Mouse (Mus musculus): ENCODE measurements around the gene Pdk1.
"Not testable (repeated sequence)": the region's sequence is repeated elsewhere in the genome, so short reads cannot be mapped to it uniquely, and the experiment has no call there.

Gene Pdk1

DNA sequence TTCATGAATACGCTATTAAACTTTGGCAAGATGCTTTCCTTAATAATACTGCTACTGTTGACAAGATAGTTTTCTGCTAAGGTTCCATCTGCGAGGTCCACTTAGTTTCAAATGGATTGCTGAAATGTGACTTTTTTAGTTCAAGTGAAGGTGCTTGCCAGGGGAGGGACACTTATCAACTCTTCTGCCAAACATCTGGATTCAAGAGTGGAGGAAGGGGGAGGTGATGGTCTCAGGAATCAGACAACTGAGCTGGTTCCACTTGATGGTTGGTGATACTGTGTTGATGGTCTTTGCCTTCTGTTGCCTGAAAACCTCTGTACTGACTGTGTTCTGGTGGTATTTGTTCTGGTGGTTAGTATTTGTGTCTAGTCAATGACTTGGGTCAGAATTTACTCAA is 1.4 kb downstream of the Pdk1 start:
- DNase-seq (ENCODE audit: low spot score in 2 of 2) = no peak

DNA sequence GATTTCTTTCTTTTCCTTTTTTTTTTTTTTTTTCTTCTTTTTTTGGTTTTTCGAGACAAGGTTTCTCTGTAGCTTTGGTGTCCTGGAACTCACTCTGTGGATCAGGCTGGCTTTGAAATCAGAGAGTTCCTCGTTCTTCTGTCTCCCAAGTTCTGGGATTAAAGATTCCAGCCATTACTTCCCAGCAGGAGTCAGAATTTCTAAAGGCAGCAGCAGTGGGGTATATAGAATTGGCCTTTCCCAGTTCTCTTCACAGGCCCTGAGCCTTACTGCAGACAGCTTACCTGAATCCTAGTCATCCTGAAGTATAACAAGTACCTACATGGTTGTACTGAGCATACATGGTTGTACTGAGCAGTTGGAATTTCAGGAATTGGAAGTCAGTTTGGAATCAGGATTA is 1.8 kb downstream of the Pdk1 start:
- DNase-seq (ENCODE audit: low spot score in 2 of 2) = no peak

DNA sequence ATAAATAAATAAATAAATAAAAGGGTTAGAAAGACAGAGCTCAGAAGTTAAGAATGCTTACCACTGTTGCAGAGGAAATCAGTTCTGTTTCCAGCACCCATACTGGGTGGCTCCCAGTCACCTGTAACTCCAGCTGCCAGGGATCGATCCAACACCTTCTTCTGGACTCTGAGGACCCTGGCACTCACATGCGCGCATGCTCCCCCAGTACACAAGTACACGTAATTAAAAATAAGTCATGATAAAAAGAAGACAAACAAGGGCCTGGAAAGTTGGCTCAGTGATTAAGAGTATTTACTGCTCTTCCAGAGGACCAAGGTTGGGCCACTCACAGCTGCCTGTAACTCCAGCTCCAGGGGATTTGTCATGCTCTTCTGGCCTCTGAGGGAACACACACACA is 4.8 kb downstream of the Pdk1 start:
- no peak for DNase-seq (ENCODE audit: low spot score in 2 of 2)

DNA sequence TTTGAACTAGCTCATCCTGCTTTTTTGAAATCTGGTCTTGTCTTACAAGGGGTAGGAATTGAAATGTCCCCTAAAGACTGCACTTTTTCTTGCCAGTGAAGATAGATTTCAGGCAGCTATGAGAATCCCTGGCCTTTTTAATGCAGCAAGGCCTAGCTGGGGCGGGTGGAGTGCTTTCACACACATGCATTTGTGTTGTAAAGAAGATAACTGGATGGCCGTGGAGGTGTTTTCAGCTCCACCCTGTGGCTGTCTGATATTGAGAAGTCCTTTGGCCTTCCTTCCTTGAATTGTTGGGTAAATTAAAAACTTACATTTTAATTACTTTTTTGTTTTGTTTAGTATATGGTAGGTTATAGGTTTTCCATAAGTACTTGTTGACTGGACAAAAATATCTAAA is 5.4 kb downstream of the Pdk1 start:
- no peak for DNase-seq (ENCODE audit: low spot score in 2 of 2)

DNA sequence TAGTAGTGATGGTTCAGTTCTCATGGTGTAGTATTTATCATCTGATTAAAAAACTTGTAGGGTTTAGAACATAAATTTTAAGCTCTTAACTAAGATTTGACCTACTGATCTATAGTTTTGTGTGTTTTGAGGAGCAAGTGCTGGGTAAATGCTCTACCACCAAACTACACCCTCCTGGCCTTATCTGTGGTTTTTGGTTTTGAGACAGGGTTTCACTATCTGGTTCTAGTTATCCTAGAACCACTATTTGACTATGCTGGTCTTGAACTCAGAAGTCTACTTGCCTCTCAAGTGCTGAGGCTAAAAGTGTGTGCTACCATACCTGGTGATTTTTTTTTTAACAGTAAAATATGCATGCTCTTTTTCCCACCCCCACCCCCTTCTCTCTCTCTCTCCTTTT is 5.9 kb downstream of the Pdk1 start:
- no peak for DNase-seq (ENCODE audit: low spot score in 2 of 2)

DNA sequence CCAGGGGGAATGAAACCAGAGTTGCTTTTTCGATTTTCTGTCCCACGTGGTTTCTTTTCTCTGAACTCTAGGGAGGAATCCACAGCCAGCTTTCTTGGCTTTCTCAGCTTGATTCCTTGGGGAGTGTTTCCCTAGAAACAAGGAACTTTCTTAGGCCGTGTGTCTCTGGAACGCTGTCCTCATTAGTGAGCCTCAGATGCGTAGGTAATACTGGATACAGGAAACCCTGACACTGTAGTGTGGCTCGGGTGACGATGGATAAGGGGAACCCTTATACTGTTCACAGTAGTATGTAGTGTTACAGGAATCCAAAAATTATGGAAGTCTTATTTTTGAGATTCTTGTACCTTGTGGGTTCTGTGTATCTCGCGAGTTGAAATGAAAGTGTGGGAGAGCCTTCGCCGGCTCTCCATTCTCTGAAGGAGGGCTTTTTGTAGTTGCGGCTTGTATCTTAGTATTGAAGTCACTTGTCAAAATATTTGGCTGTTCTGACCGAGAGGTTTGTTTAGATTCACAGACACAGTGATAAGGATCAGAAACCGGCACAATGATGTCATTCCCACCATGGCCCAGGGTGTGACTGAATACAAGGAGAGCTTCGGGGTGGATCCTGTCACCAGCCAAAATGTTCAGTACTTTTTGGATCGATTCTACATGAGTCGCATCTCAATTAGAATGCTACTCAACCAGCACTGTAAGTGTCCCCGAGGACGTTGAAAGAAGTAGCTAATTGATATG is 10.1 kb downstream of the Pdk1 start:
- no peak for DNase-seq (ENCODE audit: low spot score in 2 of 2)

DNA sequence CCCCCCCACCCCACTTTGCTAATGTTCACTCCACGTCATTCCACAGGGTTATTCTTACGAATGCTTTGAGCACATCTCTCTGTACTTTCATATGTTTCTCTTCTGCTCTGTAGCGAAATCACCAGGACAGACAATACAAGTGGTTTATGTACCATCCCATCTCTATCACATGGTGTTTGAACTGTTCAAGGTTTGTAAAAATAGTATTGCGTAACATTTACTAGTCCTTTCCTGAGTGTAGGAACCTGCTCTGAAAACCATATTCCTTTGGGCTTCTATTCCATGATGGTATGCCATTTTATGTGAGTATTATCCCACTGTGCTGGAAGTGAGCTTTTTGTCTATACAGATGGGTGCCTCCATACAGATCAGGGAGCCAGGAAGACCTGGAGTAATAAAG is 14.2 kb downstream of the Pdk1 start:
- no peak for DNase-seq (ENCODE audit: low spot score in 2 of 2)

DNA sequence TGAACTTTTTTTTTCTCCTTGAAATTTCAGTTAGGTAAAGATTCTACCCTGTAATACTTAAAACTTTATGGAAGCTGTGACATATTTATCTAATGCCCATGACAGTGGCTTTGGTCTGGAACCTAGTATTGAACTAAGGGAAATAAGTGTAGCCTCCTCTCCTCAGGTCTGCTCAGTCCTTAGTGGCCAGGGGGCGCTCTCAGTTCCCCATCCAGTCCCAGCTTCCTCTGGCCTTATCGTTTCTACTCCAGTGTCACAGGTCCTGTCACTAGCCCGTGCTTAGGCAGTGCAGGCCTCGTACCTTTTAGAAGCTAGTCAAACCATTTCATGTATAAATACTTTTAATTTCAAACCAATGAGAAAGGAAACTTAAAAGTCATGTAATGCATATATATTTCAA is 15.4 kb downstream of the Pdk1 start:
- DNase-seq (ENCODE audit: low spot score in 2 of 2) = no peak

DNA sequence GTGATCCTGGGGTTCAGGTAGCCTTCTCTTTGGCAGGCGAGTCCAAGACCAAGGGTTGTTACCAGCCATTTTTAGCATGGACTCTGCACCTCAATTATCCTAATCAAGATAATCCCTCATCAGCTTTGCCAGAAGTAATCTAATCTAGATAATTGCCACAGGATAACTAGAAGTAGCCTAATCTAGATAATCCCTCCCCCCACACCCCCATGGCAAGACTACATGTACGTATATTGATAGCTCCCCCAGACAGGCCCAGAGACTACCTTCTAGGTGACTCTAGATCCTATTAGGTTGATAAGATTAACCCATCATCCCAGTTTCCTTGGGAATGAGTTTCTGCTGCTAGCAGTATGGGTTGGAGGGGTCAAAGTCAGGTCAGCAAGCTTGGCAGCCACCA is 18.5 kb downstream of the Pdk1 start:
- no peak for DNase-seq (ENCODE audit: low spot score in 2 of 2)

DNA sequence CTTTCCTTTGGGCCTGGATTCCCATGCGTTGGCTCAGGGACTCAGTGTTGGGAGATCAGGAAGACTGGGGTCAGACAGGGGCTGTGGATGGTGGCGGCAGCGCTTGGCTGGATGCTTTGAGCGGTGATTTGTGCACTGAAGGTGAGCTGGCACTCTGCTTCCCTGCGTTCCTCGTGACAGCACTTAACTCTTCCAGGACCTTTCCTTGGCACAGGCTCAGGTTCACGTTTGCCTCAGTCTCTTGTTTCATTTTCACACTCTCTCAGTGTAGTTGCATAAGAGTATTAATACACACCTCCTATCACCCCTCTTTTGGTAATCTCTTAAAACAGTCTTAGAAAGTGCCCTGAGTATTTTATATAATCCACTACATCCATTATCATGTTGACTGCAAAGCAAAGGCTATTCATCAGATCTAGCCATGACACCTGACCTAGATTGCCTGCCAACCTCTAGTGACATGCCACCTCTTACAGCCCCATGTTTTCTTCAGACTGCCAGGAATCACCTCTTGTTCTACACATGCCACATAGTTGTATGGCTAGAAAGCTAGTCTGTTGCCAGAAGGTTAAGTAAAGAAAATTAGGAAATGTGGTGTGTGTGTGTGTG is 19.8 kb downstream of the Pdk1 start:
- no peak for DNase-seq (ENCODE audit: low spot score in 2 of 2)

DNA sequence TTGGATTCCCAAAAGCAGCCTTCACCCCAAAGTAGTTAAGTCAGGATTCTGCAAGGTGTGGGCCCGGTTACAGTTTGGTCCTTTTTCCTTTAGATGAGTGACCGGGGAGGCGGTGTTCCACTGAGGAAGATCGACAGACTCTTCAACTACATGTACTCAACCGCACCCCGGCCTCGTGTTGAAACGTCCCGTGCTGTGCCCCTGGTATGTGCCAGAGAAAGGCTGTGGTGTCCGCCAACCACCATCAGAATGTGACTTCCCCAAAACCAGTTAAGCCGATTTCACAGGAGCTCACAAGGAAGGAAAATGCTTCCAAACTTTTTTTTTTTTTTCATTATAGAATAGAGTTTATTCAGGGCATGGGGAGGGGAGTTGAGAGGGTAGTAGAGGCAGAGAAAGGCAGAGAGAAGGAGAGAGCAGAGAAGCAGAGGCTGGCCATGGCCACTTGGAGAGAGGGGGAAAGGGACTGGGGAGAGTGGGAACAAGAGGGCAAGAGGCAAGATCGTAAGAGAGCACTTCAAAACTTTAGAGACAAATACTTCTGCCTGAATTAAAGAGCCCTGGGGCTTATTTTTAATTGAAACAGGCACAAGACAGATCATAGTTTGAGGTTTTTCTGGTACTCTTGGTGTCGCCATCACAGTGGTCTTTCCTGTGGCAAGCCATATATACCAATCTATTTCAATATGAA is 22.7 kb downstream of the Pdk1 start:
- DNase-seq (ENCODE audit: low spot score in 2 of 2) = no peak

DNA sequence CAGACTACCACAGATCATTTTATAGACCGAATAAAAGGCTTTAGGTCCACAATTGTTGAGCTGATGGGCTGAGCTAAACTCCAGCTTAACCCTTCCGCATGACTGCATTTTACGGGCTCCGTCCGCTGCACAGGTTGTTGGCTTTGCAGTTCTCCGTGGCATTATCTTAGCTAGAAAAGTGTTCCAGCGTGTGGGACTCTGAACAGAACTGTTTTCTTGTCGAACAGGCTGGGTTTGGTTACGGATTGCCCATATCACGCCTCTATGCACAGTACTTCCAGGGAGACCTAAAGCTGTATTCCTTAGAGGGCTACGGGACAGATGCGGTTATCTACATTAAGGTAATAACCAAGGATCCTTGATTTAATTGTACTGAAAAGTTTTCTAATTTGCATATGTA is 24.4 kb downstream of the Pdk1 start:
- no peak for DNase-seq (ENCODE audit: low spot score in 2 of 2)

DNA sequence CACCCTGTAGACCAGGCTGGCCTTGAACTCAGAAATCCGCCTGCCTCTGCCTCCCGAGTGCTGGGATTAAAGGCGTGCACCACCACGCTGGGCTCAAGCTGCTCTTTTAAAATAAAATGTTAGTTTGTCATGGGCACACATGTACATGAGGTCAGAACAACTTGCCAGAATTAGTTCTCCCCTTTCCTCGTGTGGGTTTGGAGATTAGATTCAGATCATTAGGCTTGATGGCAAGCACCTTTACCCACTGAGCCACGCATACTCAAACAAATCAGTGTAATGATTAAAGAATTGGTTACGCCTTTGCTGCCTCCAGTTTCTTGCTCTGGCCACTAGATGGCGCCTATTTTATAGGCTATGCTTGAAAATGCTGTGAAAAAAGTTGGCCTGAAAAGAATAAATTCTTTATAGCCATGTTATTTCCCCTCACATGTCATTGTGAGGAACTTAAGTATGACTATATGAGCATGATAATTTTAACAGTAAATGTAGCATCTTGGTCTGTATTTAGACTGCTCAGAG is 25.4 kb downstream of the Pdk1 start:
- peak in 1 of 2 experiments; percentile 8 for DNase-seq (ENCODE audit: low spot score in 2 of 2)

DNA sequence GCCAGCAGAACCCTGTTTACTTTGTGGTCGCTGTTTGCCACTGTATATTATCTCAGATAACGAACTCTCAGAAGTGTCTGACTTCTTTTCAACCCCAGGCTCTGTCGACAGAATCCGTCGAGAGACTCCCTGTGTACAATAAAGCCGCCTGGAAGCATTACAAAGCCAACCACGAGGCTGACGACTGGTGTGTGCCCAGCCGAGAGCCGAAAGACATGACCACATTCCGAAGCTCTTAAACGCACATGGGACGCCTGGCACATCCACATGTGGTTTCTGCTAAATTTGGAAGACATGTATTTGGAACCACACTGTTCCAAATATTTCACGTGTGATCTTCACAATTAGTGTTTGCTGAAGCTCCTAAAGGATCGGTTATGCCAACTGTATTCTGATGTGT is 26.9 kb downstream of the Pdk1 start:
- no peak for DNase-seq (ENCODE audit: low spot score in 2 of 2)

DNA sequence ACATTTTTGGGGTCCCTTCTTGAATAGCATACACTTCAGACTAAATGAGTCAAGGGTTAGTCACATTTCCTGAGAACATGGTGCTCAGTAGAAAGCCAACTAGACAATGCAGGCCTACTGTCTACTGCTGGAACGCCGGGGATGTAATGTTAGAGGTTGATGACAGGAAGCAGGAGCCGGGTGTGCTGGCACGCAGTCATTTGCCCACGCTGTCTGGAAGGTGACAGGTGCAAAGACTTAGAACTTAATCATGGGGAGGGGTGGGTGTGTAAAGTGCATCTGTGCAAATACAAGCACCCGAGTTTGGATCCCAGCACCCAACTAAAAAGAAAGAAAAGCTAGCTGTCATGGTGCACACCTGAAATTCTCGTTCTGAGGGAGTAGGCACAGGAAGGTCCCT is 32.1 kb downstream of the Pdk1 start:
- DNase-seq (ENCODE audit: low spot score in 2 of 2) = no peak

DNA sequence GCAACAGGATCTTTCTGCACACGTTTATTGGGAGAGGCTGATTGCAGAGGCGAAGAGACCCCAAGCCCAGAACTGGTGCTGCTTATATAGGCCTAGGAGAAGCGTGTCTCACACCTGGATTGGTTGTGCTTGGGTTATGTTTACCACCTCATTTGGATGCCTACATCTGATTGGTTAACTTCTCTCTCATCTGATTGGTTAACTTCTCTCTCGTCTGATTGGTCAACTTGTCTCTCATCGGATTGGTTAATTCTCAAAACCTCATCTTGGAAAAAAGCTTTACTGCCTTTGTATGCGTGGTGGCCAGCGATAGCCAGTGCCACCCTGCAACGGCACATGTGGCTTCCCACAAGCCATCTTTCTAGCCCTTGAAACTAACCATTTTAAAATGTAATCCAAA is 33.3 kb downstream of the Pdk1 start:
- not testable (repeated sequence) for DNase-seq (ENCODE audit: low spot score in 2 of 2)

DNA sequence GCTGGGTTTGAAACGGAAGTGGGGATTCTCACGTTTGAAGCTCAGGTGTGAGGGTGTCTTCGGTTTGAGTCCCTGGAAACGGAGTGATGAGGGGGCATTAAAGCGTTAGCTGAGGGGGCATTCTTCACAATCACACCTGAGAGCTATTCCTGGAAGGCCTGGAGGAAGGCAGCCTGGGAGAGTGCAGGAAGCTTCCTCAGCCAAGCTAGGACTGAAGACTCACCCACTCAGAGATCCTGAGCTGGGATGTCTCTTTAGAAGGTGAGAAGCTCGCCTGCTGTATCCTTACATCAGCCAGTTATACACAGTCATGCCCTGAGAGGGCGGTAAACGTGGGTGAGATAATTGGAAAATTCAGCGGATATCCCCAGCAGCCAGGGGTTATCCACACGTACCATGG is 40.9 kb downstream of the Pdk1 start:
- no peak for DNase-seq (ENCODE audit: low spot score in 2 of 2)

DNA sequence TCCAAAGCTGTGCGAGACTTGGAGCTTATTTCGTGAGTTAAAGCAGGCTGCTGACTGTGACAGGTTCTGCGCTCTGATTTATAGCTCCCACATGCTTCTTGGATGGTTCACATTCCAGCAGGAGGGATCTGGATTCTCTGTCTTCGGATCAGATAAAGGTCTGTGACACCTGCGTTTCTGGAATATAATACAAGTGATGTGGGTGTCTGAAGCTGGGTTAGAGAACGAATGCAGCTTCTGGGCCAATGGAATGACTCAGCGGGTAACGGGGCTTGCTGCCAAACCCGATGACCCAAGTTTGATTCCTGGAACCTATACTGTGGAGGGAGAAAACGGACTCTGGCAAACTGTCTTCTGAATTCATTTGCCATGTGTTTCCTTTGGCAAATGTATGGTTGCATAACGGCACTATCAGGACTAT is 46.2 kb downstream of the Pdk1 start:
- no peak for DNase-seq (ENCODE audit: low spot score in 2 of 2)

DNA sequence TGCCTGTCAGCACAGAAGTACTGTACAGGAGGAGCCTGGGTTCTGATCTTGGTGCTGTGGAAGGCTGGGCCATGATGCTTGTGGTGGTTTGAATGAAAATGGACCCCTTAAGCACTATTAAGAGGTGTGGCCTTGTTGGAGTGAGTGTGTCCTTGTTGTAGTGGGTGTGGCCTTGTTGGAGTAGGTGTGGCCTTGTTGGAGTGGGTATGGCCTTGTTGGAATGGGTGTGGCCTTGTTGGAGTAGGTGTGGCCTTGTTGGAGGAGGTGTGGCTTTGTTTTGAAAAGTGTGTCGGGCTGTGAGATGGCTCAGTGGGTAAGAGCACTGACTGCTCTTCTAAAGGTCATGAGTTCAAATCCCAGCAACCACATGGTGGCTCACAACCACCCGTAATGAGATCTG is 51.9 kb downstream of the Pdk1 start:
- DNase-seq (ENCODE audit: low spot score in 2 of 2) = not testable (repeated sequence)

DNA sequence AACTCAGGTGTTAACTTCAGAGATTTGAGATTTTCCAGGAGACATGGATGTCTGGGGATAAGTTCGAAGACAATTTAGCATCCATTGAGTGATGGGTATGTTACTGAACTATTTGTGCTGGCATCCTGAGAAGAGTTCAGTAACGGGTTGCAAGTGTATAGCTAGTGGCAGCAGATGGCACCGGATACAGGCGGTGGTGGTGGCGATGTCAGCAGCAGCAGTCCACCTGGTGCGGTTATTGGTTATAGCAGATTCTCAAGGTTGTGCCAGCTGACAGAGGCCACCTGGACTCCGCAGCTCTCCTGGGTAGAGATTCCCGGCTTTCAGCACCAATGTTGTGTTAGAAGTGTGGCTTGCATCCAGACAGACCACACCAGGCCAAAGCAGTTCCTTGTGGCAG is 61.0 kb downstream of the Pdk1 start:
- no peak for DNase-seq (ENCODE audit: low spot score in 2 of 2)

DNA sequence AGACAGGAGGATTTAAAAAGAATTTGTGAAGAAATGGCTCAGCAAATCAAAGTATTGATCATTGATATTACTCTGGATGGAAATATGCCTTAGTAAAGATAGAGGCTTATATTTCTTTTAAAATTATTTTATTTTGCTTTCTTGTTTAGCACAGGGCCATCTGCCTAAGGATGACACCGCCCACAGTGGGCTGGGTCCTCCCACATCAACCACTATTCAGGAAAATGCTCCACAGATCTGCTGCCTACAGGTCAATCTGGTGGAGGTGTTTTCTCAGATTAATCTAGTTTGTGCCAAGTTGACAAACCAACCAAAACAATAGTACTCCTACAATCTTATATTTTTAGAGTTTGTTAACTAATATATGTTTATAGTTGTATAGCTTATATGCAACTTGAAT is 63.7 kb downstream of the Pdk1 start:
- DNase-seq (ENCODE audit: low spot score in 2 of 2) = no peak

DNA sequence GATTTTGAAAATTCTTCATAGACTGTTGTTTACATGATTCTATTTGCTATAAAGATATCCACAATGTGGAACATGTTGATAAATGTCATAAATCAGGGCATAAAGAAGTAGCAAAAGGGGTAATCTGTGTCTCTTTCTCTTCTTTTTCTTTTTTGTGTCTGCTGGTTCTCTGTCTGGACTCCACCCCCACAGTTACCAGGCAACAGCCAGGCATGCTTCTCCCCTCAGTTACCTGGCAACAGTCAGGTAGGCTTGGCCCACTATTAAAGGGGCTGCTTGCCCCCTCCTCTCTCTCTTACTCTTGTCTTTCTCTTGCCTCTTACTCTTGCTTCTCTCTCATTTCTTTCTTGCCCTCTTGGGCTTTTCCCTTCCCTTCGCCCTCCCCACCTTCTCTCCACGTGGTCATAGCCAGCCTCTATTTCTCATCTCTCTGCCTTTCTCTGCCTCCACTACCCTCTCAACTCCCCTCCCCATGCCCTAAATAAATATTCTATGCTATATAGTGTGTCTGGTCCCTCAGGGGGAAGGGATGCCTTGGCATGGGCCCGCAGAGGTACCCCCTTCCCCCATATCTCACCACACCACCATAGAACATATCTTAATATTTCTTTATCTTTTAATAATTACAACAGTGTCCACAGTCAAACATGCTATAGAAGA is 64.8 kb downstream of the Pdk1 start:
- DNase-seq (ENCODE audit: low spot score in 2 of 2) = no peak
